Mouse (Mus musculus) hindbrain, embryonic 11.5 days (tissue): ENCODE results near the gene Mup8. TPM values are rescaled to one million over a fixed set of nuclear protein-coding genes. Genes with fewer than 3 reads are reported as not detected.
"Not testable (repeated sequence)": the region's sequence is repeated elsewhere in the genome, so short reads cannot be mapped to it uniquely, and the experiment has no call there.

Source experiments
- ATAC-seq: fragments of 200-750 bp; cut with Nextera tagmentation; 2 replicates; pipeline ENCODE4 v1.8.0; 2017; ENCODE audit warnings: mild to moderate bottlenecking, moderate TSS enrichment, moderate library complexity; ENCODE audit not compliant: low FRiP score
- DNase-seq: peaks from one replicate; pipeline ENCODE4 v3.0.0-alpha.2; 2015; ENCODE audit warnings: low spot score
- H3K27ac ChIP-seq: fragments of 300-500 bp; sonication (generic); 2 replicates; pipeline ENCODE4 v1.5.1; 2014; ENCODE audit warnings: mild to moderate bottlenecking, low read depth, low read length
- H3K27me3 ChIP-seq: fragments of 300-500 bp; sonication (generic); 2 replicates; pipeline ENCODE4 v1.6.1; 2014; ENCODE audit warnings: mild to moderate bottlenecking, low read length, moderate library complexity, mixed read lengths; ENCODE audit not compliant: control insufficient read depth, insufficient read depth
- H3K36me3 ChIP-seq: fragments of 300-500 bp; sonication (generic); 2 replicates; pipeline ENCODE4 v1.6.1; 2014; ENCODE audit warnings: mild to moderate bottlenecking, low read length, moderate library complexity, mixed read lengths; ENCODE audit not compliant: control insufficient read depth, insufficient read depth
- H3K4me1 ChIP-seq: fragments of 300-500 bp; sonication (generic); replicated peaks from 2 replicates; pipeline ENCODE4 v1.6.1; 2014; ENCODE audit warnings: low read length, mixed read lengths; ENCODE audit not compliant: control insufficient read depth, insufficient read depth
- H3K4me2 ChIP-seq: fragments of 300-500 bp; sonication (generic); replicated peaks from 2 replicates; pipeline ENCODE4 v1.6.1; 2014; ENCODE audit warnings: mild to moderate bottlenecking, low read depth, low read length
- H3K4me3 ChIP-seq: fragments of 300-500 bp; sonication (generic); 2 replicates; pipeline ENCODE4 v1.5.1; 2014; ENCODE audit warnings: low read depth, low read length
- H3K9ac ChIP-seq: fragments of 300-500 bp; sonication (generic); 2 replicates; pipeline ENCODE4 v1.6.1; 2014; ENCODE audit warnings: low read depth, low read length
- H3K9me3 ChIP-seq: fragments of 300-500 bp; sonication (generic); 2 replicates; pipeline ENCODE4 v1.6.1; 2016; ENCODE audit warnings: low read length; ENCODE audit not compliant: control insufficient read depth
- WGBS: fragments of 180-500 bp; shearing (Covaris S2); extraction: QIAGEN DNeasy Blood & Tissue Kit; methylation state at CpG from one replicate; pipeline ENCODE4 v1.1.7; 2014; 5-methylcytosine and 5-hydroxymethylcytosine counted together
- polyA plus RNA-seq: library from polyadenylated mRNA; unstranded; fragments of >200 nt; fragmentation: Nextera tagmentation; extraction: Ambion mirVana; gene quantifications from 2 replicates; pipeline ENCODE4 v1.2.1, GENCODE M21; 2014

Gene Mup8
- 0.24 TPM in 1 of 2 replicates, not detected in the other for polyA plus RNA-seq

- WGBS: 95% methylated on average over 2 of the region's 3 CpGs
- H3K4me3 ChIP-seq, H3K4me2 ChIP-seq, H3K27ac ChIP-seq, H3K9ac ChIP-seq, DNase-seq, H3K27me3 ChIP-seq, ATAC-seq, H3K36me3 ChIP-seq, H3K4me1 ChIP-seq, H3K9me3 ChIP-seq: not testable (repeated sequence)
Observed at GRCm38 (mm10) chr4:60222499-60222898, at the start of gene Mup8. Gene Mup8 (minus strand): TSS chr4:60222599.

- ATAC-seq, H3K9me3 ChIP-seq, DNase-seq, H3K27me3 ChIP-seq, H3K36me3 ChIP-seq, H3K4me1 ChIP-seq, H3K4me3 ChIP-seq, H3K27ac ChIP-seq, H3K9ac ChIP-seq, H3K4me2 ChIP-seq: not testable (repeated sequence)
- WGBS: 77% methylated on average over 10 of the region's 11 CpGs
Observed at GRCm38 (mm10) chr4:60265977-60266770, 43.8 kb upstream of the Mup8 start.

GRCm38 (mm10) chr4:60262706-60263105 is 40.3 kb upstream of the Mup8 start:
- not testable (repeated sequence) for ATAC-seq, H3K27me3 ChIP-seq, H3K9ac ChIP-seq, H3K9me3 ChIP-seq, H3K4me2 ChIP-seq, DNase-seq, H3K4me3 ChIP-seq, H3K4me1 ChIP-seq, H3K36me3 ChIP-seq, H3K27ac ChIP-seq
- WGBS: 90% methylated on average over 3 of the region's 4 CpGs

Other genes with a start within 250 kb of the Mup8 start
- 0.22 TPM in 1 of 2 replicates, not detected in the other for gene Mup7, start 152.1 kb downstream of the Mup8 start, polyA plus RNA-seq
- not detected in 2 replicates for gene Mup2, start 68.3 kb downstream of the Mup8 start, polyA plus RNA-seq
- 2.6 TPM in 1 of 2 replicates, not detected in the other for gene Mup9, start 199.4 kb upstream of the Mup8 start, polyA plus RNA-seq